Mouse (Mus musculus): ENCODE results near the gene Rnf150. TPM values are rescaled to one million over a fixed set of nuclear protein-coding genes. Genes with fewer than 3 reads are reported as not detected.

Rnf150 gene
- polyA plus RNA-seq, 1 experiment from 2014 or later: 1.4 TPM

- DNase-seq: no peak
- ATAC-seq (ENCODE audit: insufficient read depth): no peak
- 89% methylated on average over 4 of the region's 4 CpGs for WGBS
- no peaks in the 10 kb centered on the region for H3K9me3 ChIP-seq (ENCODE audit: low read depth, low read length)
- H3K36me3 ChIP-seq (ENCODE audit: insufficient read depth): no peaks in the 10 kb centered on the region
- H3K27me3 ChIP-seq (ENCODE audit: insufficient read depth, low read length): no peaks in the 10 kb centered on the region
- no peak overlapping the region for H3K4me3 ChIP-seq (ENCODE audit: low read depth, low read length)
- no peak for TF ChIP-seq CTCF (IDR thresholded peaks at IDR 0.05; ENCODE audit: low read depth)
- no peaks in the 10 kb centered on the region for H3K4me1 ChIP-seq (ENCODE audit: insufficient read depth)
- no peak overlapping the region for H3K9ac ChIP-seq
- H3K4me2 ChIP-seq: no peak overlapping the region
- H3K27ac ChIP-seq (ENCODE audit: low read depth): no peak overlapping the region
Measured at GRCm38 (mm10) chr8:82887234-82887633, 24.1 kb downstream of the Rnf150 start.

- Histone ChIP-seq H3K36me3 (ENCODE audit: insufficient read depth) (no peaks in the 10 kb centered on the region), H3K4me1 (ENCODE audit: insufficient read depth) (no peaks in the 10 kb centered on the region), H3K9me3 (ENCODE audit: low read depth, low read length) (no peaks in the 10 kb centered on the region), H3K27me3 (ENCODE audit: insufficient read depth, low read length) (no peaks in the 10 kb centered on the region), H3K4me3 (ENCODE audit: low read depth, low read length) (no peak overlapping the region), H3K27ac (ENCODE audit: low read depth) (no peak overlapping the region), H3K4me2 (no peak overlapping the region), H3K9ac (no peak overlapping the region)
- no peak for TF ChIP-seq CTCF (IDR thresholded peaks at IDR 0.05; ENCODE audit: low read depth)
- 78% methylated on average over 10 of the region's 10 CpGs for whole genome bisulfite sequencing
- ATAC-seq (ENCODE audit: insufficient read depth) (no peak), DNase-seq (no peak)
Measured at GRCm38 (mm10) chr8:82889062-82889720, 26.0 kb downstream of the Rnf150 start.

- H3K9ac ChIP-seq: no peak overlapping the region
- no peak for DNase-seq
- no peak overlapping the region for H3K4me2 ChIP-seq
- no peaks in the 10 kb centered on the region for H3K27me3 ChIP-seq (ENCODE audit: insufficient read depth, low read length)
- no peaks in the 10 kb centered on the region for H3K9me3 ChIP-seq (ENCODE audit: low read depth, low read length)
- no peak for TF ChIP-seq CTCF (IDR thresholded peaks at IDR 0.05; ENCODE audit: low read depth)
- H3K4me1 ChIP-seq (ENCODE audit: insufficient read depth): no peaks in the 10 kb centered on the region
- 77% methylated on average over 4 of the region's 4 CpGs for WGBS
- H3K4me3 ChIP-seq (ENCODE audit: low read depth, low read length): no peak overlapping the region
- no peak for ATAC-seq (ENCODE audit: insufficient read depth)
- no peak overlapping the region for H3K27ac ChIP-seq (ENCODE audit: low read depth)
- no peaks in the 10 kb centered on the region for H3K36me3 ChIP-seq (ENCODE audit: insufficient read depth)
Measured at GRCm38 (mm10) chr8:82895091-82895490, 31.9 kb downstream of the Rnf150 start.

GRCm38 (mm10) chr8:82896796-82897195, 33.6 kb downstream of the Rnf150 start:
- no peak for ATAC-seq (ENCODE audit: insufficient read depth)
- no peak overlapping the region for H3K27ac ChIP-seq (ENCODE audit: low read depth)
- no peak overlapping the region for H3K4me2 ChIP-seq
- H3K27me3 ChIP-seq (ENCODE audit: insufficient read depth, low read length): no peaks in the 10 kb centered on the region
- no peaks in the 10 kb centered on the region for H3K4me1 ChIP-seq (ENCODE audit: insufficient read depth)
- H3K9ac ChIP-seq: no peak overlapping the region
- H3K9me3 ChIP-seq (ENCODE audit: low read depth, low read length): no peaks in the 10 kb centered on the region
- no peak overlapping the region for H3K4me3 ChIP-seq (ENCODE audit: low read depth, low read length)
- DNase-seq: no peak
- WGBS: 83% methylated on average over 2 of the region's 2 CpGs
- TF ChIP-seq CTCF (IDR thresholded peaks at IDR 0.05; ENCODE audit: low read depth): no peak
- no peaks in the 10 kb centered on the region for H3K36me3 ChIP-seq (ENCODE audit: insufficient read depth)

GRCm38 (mm10) chr8:82897628-82898458, 34.7 kb downstream of the Rnf150 start:
- DNase-seq (peak; percentile 15), ATAC-seq (ENCODE audit: insufficient read depth) (no peak)
- H3K4me2 ChIP-seq: no peak overlapping the region
- H3K4me1 ChIP-seq (ENCODE audit: insufficient read depth): no peaks in the 10 kb centered on the region
- no peak overlapping the region for H3K9ac ChIP-seq
- TF ChIP-seq CTCF (IDR thresholded peaks at IDR 0.05; ENCODE audit: low read depth): no peak
- no peaks in the 10 kb centered on the region for H3K9me3 ChIP-seq (ENCODE audit: low read depth, low read length)
- no peak overlapping the region for H3K27ac ChIP-seq (ENCODE audit: low read depth)
- H3K36me3 ChIP-seq (ENCODE audit: insufficient read depth): no peaks in the 10 kb centered on the region
- WGBS: 68% methylated on average over 3 of the region's 3 CpGs
- no peak overlapping the region for H3K4me3 ChIP-seq (ENCODE audit: low read depth, low read length)
- H3K27me3 ChIP-seq (ENCODE audit: insufficient read depth, low read length): no peaks in the 10 kb centered on the region

- no peaks in the 10 kb centered on the region for H3K9me3 ChIP-seq (ENCODE audit: low read depth, low read length)
- no peaks in the 10 kb centered on the region for H3K27me3 ChIP-seq (ENCODE audit: insufficient read depth, low read length)
- 52% methylated on average over 8 of the region's 8 CpGs for WGBS
- TF ChIP-seq CTCF (IDR thresholded peaks at IDR 0.05; ENCODE audit: low read depth): no peak
- H3K9ac ChIP-seq: no peak overlapping the region
- no peak overlapping the region; the same call in 1 of the 2 replicates for H3K27ac ChIP-seq (ENCODE audit: low read depth)
- DNase-seq (peak; percentile 33), ATAC-seq (ENCODE audit: insufficient read depth) (no peak)
- no peaks in the 10 kb centered on the region for H3K4me1 ChIP-seq (ENCODE audit: insufficient read depth)
- no peak overlapping the region for H3K4me2 ChIP-seq
- H3K4me3 ChIP-seq (ENCODE audit: low read depth, low read length): no peak overlapping the region
- H3K36me3 ChIP-seq (ENCODE audit: insufficient read depth): no peaks in the 10 kb centered on the region
Measured at GRCm38 (mm10) chr8:82898459-82898841, 35.3 kb downstream of the Rnf150 start.

- no peak for ATAC-seq (ENCODE audit: insufficient read depth)
- Histone ChIP-seq H3K9ac (no peak overlapping the region), H3K4me1 (ENCODE audit: insufficient read depth) (no peaks in the 10 kb centered on the region), H3K27ac (ENCODE audit: low read depth) (no peak overlapping the region), H3K9me3 (ENCODE audit: low read depth, low read length) (no peaks in the 10 kb centered on the region), H3K4me2 (no peak overlapping the region), H3K27me3 (ENCODE audit: insufficient read depth, low read length) (no peaks in the 10 kb centered on the region), H3K4me3 (ENCODE audit: low read depth, low read length) (no peak overlapping the region), H3K36me3 (ENCODE audit: insufficient read depth) (no peaks in the 10 kb centered on the region)
- TF ChIP-seq CTCF (IDR thresholded peaks at IDR 0.05; ENCODE audit: low read depth): no peak
- 78% methylated on average over 4 of the region's 4 CpGs for WGBS
- DNase-seq: no peak
Measured at GRCm38 (mm10) chr8:82900958-82901357, 37.8 kb downstream of the Rnf150 start.
